Mouse (Mus musculus) lung, embryonic 16.5 days (tissue): ENCODE results near the gene Mast1. TPM values are rescaled to one million over a fixed set of nuclear protein-coding genes. Genes with fewer than 3 reads are reported as not detected.

ENCODE experiments used
- ATAC-seq: fragments of 200-750 bp; cut with Nextera tagmentation; 2 replicates; pipeline ENCODE4 v1.8.0; 2017; ENCODE audit warnings: low read depth, mild to moderate bottlenecking, moderate library complexity
- H3K27ac ChIP-seq: fragments of 300-500 bp; sonication (generic); 2 replicates; pipeline ENCODE4 v1.5.1; 2014; ENCODE audit warnings: mild to moderate bottlenecking, control low read depth, low read length
- H3K27me3 ChIP-seq: fragments of 300-500 bp; sonication (generic); 2 replicates; pipeline ENCODE4 v1.6.1; 2014; ENCODE audit warnings: low read depth, low read length, mixed read lengths; ENCODE audit not compliant: control insufficient read depth, insufficient read depth
- H3K36me3 ChIP-seq: fragments of 300-500 bp; sonication (generic); 2 replicates; pipeline ENCODE4 v1.6.1; 2014; ENCODE audit warnings: low read length; ENCODE audit not compliant: control insufficient read depth, insufficient read depth
- H3K4me1 ChIP-seq: fragments of 300-500 bp; sonication (generic); replicated peaks from 2 replicates; pipeline ENCODE4 v1.6.1; 2014; ENCODE audit warnings: low read length, mixed read lengths; ENCODE audit not compliant: control insufficient read depth, insufficient read depth
- H3K4me2 ChIP-seq: fragments of 300-500 bp; sonication (generic); 2 replicates; pipeline ENCODE4 v1.6.1; 2014; ENCODE audit warnings: low read depth, low read length, control low read depth
- H3K4me3 ChIP-seq: fragments of 300-500 bp; sonication (generic); 2 replicates; pipeline ENCODE4 v1.5.1; 2014; ENCODE audit warnings: mild to moderate bottlenecking, low read length, control low read depth
- H3K9ac ChIP-seq: fragments of 300-500 bp; sonication (generic); 2 replicates; pipeline ENCODE4 v1.6.1; 2014; ENCODE audit warnings: low read length, control low read depth
- H3K9me3 ChIP-seq: fragments of 300-500 bp; sonication (generic); 2 replicates; pipeline ENCODE4 v1.6.1; 2016; ENCODE audit warnings: low read length; ENCODE audit not compliant: control insufficient read depth
- WGBS: fragments of 180-500 bp; shearing (Covaris S2); extraction: QIAGEN DNeasy Blood & Tissue Kit; methylation state at CpG from one replicate; pipeline ENCODE4 v1.1.7; 2014; 5-methylcytosine and 5-hydroxymethylcytosine counted together
- polyA plus RNA-seq: library from polyadenylated mRNA; unstranded; fragments of >200 nt; fragmentation: Nextera tagmentation; extraction: Ambion mirVana; gene quantifications from 2 replicates; pipeline ENCODE4 v1.2.1, GENCODE M21; 2015

Gene Mast1
- polyA plus RNA-seq, 1 experiment from 2014 or later, result 0.64 TPM

GRCm38 (mm10) chr8:84913960-84914359, 23.2 kb downstream of the Mast1 start:
- Histone ChIP-seq H3K27ac (no peak overlapping the region), H3K9ac (no peak overlapping the region), H3K4me1 (peaks cover 15% of the 10 kb centered on the region), H3K9me3 (0 out of 2 replicates have a peak, but pooled peaks cover 7% of the 10 kb centered on the region), H3K36me3 (no peaks in the 10 kb centered on the region), H3K4me2 (peak overlapping the region; percentile 75), H3K4me3 (peak overlapping the region; percentile 53), H3K27me3 (peaks cover 31% of the 10 kb centered on the region)
- no peak for ATAC-seq
- 21% methylated on average over 4 of the region's 4 CpGs for WGBS

GRCm38 (mm10) chr8:84913502-84913900, 23.7 kb downstream of the Mast1 start:
- Histone ChIP-seq H3K4me3 (peak overlapping the region; percentile 53), H3K36me3 (no peaks in the 10 kb centered on the region), H3K4me2 (peak overlapping the region; percentile 75), H3K27ac (no peak overlapping the region), H3K9me3 (0 out of 2 replicates have a peak, but pooled peaks cover 7% of the 10 kb centered on the region), H3K4me1 (peaks cover 15% of the 10 kb centered on the region), H3K27me3 (peaks cover 31% of the 10 kb centered on the region), H3K9ac (peak overlapping the region; percentile 60)
- ATAC-seq, result no peak
- WGBS, result 8% methylated on average over 9 of the region's 9 CpGs

DNA sequence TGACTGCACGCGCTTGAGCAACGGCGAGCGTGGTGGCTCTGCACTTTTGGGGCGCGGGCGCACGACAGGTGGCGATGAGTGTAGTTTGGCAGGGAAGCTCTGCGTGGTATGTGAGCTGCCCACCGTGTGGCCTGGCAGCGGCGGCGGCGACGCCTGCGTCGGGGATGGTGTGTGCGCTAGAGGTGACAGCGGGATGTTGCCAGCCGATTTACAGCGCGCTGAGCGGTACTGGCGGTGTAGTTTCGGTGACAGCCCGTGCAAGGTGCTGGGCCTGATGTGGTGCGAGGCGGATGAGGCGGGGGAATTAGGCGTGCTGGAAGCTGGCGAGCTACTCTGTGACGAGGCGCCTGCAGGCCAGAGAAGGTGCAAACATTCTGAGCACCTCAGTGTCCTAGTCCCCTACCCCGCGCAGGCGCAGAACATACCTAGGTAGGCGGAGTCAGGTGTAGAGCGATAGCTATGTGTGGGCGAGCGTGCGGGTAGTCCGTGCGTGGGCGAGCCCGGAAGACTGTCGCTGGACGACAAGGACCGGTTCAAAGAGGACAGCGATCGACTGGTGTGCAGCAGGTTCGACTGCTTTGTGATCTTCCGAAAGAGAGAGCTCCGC, 24.2 kb downstream of the Mast1 start:
- H3K4me1 ChIP-seq, result peaks cover 15% of the 10 kb centered on the region
- H3K9me3 ChIP-seq, result 0 out of 2 replicates have a peak, but pooled peaks cover 7% of the 10 kb centered on the region
- no peaks in the 10 kb centered on the region for H3K36me3 ChIP-seq
- peak; percentile 44; the same call in 1 of the 2 replicates for ATAC-seq
- peak overlapping the region; percentile 60 for H3K9ac ChIP-seq
- WGBS, result 2% methylated on average over 55 of the region's 55 CpGs
- H3K4me3 ChIP-seq, result peak overlapping the region; percentile 53
- H3K27ac ChIP-seq, result no peak overlapping the region
- peak overlapping the region; percentile 75 for H3K4me2 ChIP-seq
- peaks cover 30% of the 10 kb centered on the region for H3K27me3 ChIP-seq

DNA sequence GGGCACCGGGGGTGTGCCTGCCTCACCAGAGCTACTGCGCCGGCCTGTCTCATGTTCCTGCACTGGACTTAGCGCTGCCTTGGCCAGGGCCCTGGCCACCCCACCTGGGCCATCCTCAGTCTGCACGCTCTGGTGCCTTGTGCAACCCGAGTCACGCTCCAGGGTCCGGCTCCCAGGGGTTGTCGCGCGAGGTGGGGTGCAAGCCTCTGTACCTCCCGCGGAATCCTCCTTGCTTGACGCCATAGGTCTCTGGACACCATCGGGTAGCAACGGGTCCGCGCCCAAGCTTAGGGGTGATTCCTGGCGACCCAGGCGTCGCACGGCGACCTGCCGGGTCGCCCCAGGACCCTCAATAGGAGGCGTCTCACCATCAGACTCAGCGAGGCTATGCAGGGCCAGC, 24.8 kb downstream of the Mast1 start:
- Histone ChIP-seq H3K9me3 (0 out of 2 replicates have a peak, but pooled peaks cover 7% of the 10 kb centered on the region), H3K4me3 (peak overlapping the region; percentile 53), H3K27me3 (peaks cover 26% of the 10 kb centered on the region), H3K4me1 (peaks cover 15% of the 10 kb centered on the region), H3K36me3 (no peaks in the 10 kb centered on the region), H3K4me2 (peak overlapping the region; percentile 75), H3K9ac (peak overlapping the region; percentile 60), H3K27ac (no peak overlapping the region)
- ATAC-seq, result no peak
- 17% methylated on average over 27 of the region's 27 CpGs for WGBS

GRCm38 (mm10) chr8:84911854-84912253, 25.3 kb downstream of the Mast1 start:
- no peak overlapping the region for H3K4me3 ChIP-seq
- peaks cover 15% of the 10 kb centered on the region for H3K4me1 ChIP-seq
- 0 out of 2 replicates have a peak, but pooled peaks cover 7% of the 10 kb centered on the region for H3K9me3 ChIP-seq
- no peak overlapping the region for H3K4me2 ChIP-seq
- 76% methylated on average over 9 of the region's 9 CpGs for WGBS
- no peaks in the 10 kb centered on the region for H3K36me3 ChIP-seq
- no peak for ATAC-seq
- H3K27me3 ChIP-seq, result peaks cover 26% of the 10 kb centered on the region
- no peak overlapping the region for H3K27ac ChIP-seq
- no peak overlapping the region for H3K9ac ChIP-seq

DNA sequence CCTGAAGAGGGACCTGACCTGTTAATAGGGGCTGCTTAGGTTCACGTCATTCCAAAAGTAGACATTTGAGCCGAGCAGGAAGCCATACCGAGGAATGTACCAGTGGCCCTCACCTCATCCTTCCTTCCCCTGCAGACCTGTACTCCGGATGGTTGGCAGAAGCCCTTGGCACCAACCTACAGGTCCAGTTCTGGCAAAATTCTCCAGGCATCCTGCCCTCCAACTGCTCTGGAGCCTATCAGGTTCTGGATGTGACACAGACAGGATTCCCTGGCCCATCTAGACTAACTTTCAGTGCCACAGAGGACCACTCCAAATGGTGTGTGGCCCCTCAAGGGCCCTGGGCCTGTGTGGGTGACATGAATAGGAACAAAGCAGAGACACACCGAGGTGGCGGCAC, 26.6 kb downstream of the Mast1 start:
- Histone ChIP-seq H3K4me1 (peaks cover 15% of the 10 kb centered on the region), H3K36me3 (no peaks in the 10 kb centered on the region), H3K27ac (no peak overlapping the region), H3K9ac (no peak overlapping the region), H3K9me3 (0 out of 2 replicates have a peak, but pooled peaks cover 7% of the 10 kb centered on the region), H3K4me2 (no peak overlapping the region), H3K4me3 (no peak overlapping the region), H3K27me3 (peaks cover 26% of the 10 kb centered on the region)
- 70% methylated on average over 6 of the region's 6 CpGs for WGBS
- no peak for ATAC-seq

DNA sequence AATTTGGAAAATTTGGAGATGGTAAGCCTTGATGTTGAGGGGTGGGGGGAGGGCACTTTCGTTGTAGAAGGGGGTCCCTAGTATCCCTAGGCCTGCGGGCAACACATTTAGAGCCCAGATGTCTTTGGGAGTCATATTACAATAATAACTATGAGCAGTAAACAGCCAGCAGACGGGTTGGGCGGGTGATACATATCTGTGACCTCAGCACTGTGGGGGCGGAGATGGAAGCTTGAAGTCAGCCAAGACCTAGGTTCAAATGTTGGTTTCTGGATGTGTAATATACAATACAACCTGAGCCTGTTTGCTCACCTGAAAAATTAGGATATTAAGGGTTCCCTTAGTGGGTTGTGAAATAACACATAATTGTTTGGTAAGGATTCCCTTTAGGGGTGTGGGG, 27.2 kb downstream of the Mast1 start:
- H3K4me2 ChIP-seq, result no peak overlapping the region
- 0 out of 2 replicates have a peak, but pooled peaks cover 7% of the 10 kb centered on the region for H3K9me3 ChIP-seq
- H3K9ac ChIP-seq, result no peak overlapping the region
- no peak overlapping the region for H3K4me3 ChIP-seq
- no peaks in the 10 kb centered on the region for H3K36me3 ChIP-seq
- ATAC-seq, result no peak
- WGBS, result 70% methylated on average over 5 of the region's 5 CpGs
- no peak overlapping the region for H3K27ac ChIP-seq
- H3K27me3 ChIP-seq, result peaks cover 26% of the 10 kb centered on the region
- peaks cover 15% of the 10 kb centered on the region for H3K4me1 ChIP-seq

DNA sequence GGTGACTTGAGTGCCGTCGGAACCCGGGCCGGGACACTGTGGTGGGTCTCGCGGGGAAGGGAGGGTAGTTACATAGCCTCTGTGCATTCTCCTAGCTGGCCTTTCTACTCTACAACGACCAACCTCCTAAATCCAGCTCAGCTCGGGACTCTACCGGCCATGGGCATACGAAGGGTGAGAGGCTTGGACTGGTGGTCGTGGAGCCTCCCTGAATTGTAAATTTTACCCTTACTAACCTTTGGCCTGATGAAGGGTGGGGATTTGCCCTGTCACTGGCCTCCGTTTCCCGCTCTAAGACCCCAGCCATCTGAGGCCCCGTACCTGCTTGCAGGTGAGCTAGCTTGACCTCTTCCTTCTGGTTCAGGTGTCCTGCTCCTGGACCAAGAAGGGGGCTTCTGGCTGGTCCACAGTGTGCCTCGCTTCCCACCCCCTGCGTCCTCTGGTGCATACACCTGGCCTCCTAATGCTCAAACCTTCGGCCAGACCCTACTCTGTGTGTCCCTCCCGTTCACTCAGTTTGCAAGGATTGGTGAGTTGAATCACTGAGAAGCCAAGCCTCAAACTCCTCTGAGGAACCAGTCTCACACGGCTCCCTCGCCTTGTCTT, 27.9 kb downstream of the Mast1 start:
- Histone ChIP-seq H3K9ac (peak overlapping the region; percentile 84), H3K4me2 (peak overlapping the region; percentile 93), H3K27me3 (peaks cover 26% of the 10 kb centered on the region), H3K27ac (no peak overlapping the region), H3K4me1 (peaks cover 15% of the 10 kb centered on the region), H3K36me3 (no peaks in the 10 kb centered on the region), H3K4me3 (peak overlapping the region; percentile 72), H3K9me3 (0 out of 2 replicates have a peak, but pooled peaks cover 3% of the 10 kb centered on the region)
- ATAC-seq, result no peak
- 48% methylated on average over 20 of the region's 20 CpGs for WGBS

GRCm38 (mm10) chr8:84908421-84909161, 28.6 kb downstream of the Mast1 start, which contains the start of gene Dnase2a:
Gene Dnase2a (plus strand): TSS chr8:84908560.
- H3K4me3 ChIP-seq, result peak within 1 kb of the TSS; percentile 72
- 2% methylated on average over 45 of the region's 45 CpGs for WGBS
- H3K27me3 ChIP-seq, result peaks cover 23% of the 10 kb centered on the region
- peak within 1 kb of the TSS; percentile 84 for H3K9ac ChIP-seq
- no peaks in the 10 kb centered on the region for H3K9me3 ChIP-seq
- H3K36me3 ChIP-seq, result no peaks in the 10 kb centered on the region
- peak; percentile 97 for ATAC-seq
- H3K27ac ChIP-seq, result no peak within 1 kb of the TSS
- peak within 1 kb of the TSS; percentile 93 for H3K4me2 ChIP-seq
- peaks cover 16% of the 10 kb centered on the region for H3K4me1 ChIP-seq
